Mouse (Mus musculus) midbrain, embryonic 14.5 days (tissue): ENCODE measurements around the gene Gcn1l1. TPM values are rescaled to one million over a fixed set of nuclear protein-coding genes. Genes with fewer than 3 reads are reported as not detected.
A peak's percentile ranks its signal among the peaks of the same experiment; 100 is the strongest.

Experiments used
- ATAC-seq: fragments of 200-750 bp; cut with Nextera tagmentation; 2 replicates; pipeline ENCODE4 v1.8.0; 2017; ENCODE audit warnings: moderate number of reproducible peaks, moderate library complexity; ENCODE audit not compliant: low FRiP score, low TSS enrichment
- DNase-seq: peaks from one replicate; pipeline ENCODE4 v3.0.0-alpha.2; 2015
- H3K27ac ChIP-seq: fragments of 300-500 bp; sonication (generic); replicated peaks from 2 replicates; pipeline ENCODE4 v1.5.1; 2014; ENCODE audit warnings: mild to moderate bottlenecking, low read depth, low read length, moderate library complexity
- H3K27me3 ChIP-seq: fragments of 300-500 bp; sonication (generic); 2 replicates; pipeline ENCODE4 v1.6.1; 2014; ENCODE audit warnings: low read length, control low read depth, mixed read lengths; ENCODE audit not compliant: control insufficient read depth, insufficient read depth
- H3K36me3 ChIP-seq: fragments of 300-500 bp; sonication (generic); 2 replicates; pipeline ENCODE4 v1.6.1; 2014; ENCODE audit warnings: low read length, control low read depth; ENCODE audit not compliant: control insufficient read depth, insufficient read depth
- H3K4me1 ChIP-seq: fragments of 300-500 bp; sonication (generic); 2 replicates; pipeline ENCODE4 v1.6.1; 2014; ENCODE audit warnings: mild to moderate bottlenecking, antibody characterized with exemption, low read length, control low read depth; ENCODE audit not compliant: control insufficient read depth, insufficient read depth
- H3K4me2 ChIP-seq: fragments of 300-500 bp; sonication (generic); 2 replicates; pipeline ENCODE4 v1.6.1; 2014; ENCODE audit warnings: mild to moderate bottlenecking, low read length, moderate library complexity
- H3K4me3 ChIP-seq: fragments of 300-500 bp; sonication (generic); replicated peaks from 2 replicates; pipeline ENCODE4 v1.5.1; 2014; ENCODE audit warnings: low read depth, low read length
- H3K9ac ChIP-seq: fragments of 300-500 bp; sonication (generic); replicated peaks from 2 replicates; pipeline ENCODE4 v1.6.1; 2014; ENCODE audit warnings: mild to moderate bottlenecking, low read length, moderate library complexity
- H3K9me3 ChIP-seq: fragments of 300-500 bp; sonication (generic); 2 replicates; pipeline ENCODE4 v1.6.1; 2016; ENCODE audit warnings: low read length, control low read depth, mixed read lengths; ENCODE audit not compliant: control insufficient read depth
- WGBS: fragments of 180-500 bp; shearing (Covaris S2); extraction: QIAGEN DNeasy Blood & Tissue Kit; methylation state at CpG from one replicate; pipeline ENCODE4 v1.1.7; 2014; 5-methylcytosine and 5-hydroxymethylcytosine counted together
- polyA plus RNA-seq: library from polyadenylated mRNA; unstranded; fragments of >200 nt; fragmentation: Nextera tagmentation; extraction: Ambion mirVana; gene quantifications from 2 replicates; pipeline ENCODE4 v1.2.1, GENCODE M21; 2014

Gene Gcn1l1
- polyA plus RNA-seq, 1 experiment from 2014 or later: 51.2 TPM

- WGBS: 47% methylated on average over 13 of the region's 13 CpGs
- no peaks in the 10 kb centered on the region for H3K9me3 ChIP-seq
- H3K27me3 ChIP-seq: no peaks in the 10 kb centered on the region
- H3K36me3 ChIP-seq: peaks cover 35% of the 10 kb centered on the region
- peak overlapping the region; percentile 73 for H3K4me2 ChIP-seq
- ATAC-seq (no peak), DNase-seq (no peak)
- H3K9ac ChIP-seq: peak overlapping the region; percentile 90
- no peak overlapping the region for H3K27ac ChIP-seq
- peaks cover 14% of the 10 kb centered on the region for H3K4me1 ChIP-seq
- H3K4me3 ChIP-seq: peak overlapping the region; percentile 70
Observed at GRCm38 (mm10) chr5:115560336-115560905, 4.6 kb upstream of the Gcn1l1 start.

DNA sequence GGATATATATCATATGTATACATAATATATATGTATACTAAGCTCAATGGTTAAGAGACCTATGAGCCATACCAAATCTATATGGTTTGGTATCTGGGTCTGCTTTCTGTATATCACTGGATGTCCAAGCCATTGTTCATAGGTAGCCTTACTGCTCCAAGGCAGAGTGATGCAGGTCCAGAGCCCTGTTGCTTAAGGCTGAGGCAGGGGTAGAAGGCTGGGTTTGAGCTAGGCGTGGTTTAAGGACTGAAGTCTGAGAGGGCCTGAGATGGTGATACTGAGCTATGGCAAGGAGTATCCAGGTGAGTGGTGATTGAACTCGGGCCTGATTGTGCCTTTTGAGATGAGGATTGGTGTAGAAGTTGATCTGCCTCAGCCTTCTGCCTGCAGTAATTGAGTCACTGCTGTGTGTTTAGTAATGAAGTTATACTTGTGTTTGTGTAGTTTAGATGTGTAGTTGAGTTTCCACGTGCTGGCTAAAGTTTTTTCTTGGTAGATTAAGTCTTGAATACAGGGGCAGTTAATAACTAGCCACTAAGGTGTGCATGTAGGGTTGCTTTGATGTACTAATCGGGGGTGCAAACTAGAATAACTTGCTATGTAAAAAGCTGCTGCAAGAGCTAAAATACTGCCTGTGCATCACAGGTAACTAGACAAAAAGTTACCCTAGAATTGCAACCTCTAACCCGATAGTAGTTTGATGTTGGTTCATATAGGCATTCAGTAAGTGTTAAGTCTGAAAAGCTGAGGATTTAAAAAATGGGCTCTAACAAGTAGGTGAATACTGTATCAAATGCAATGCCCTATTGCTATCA is 1.1 kb upstream of the Gcn1l1 start:
- H3K36me3 ChIP-seq: peaks cover 35% of the 10 kb centered on the region
- no peak for ATAC-seq
- H3K9ac ChIP-seq: peak overlapping the region; percentile 88
- H3K4me2 ChIP-seq: peak overlapping the region; percentile 84
- H3K4me3 ChIP-seq: peak overlapping the region; percentile 96; the same call in 1 of the 2 replicates
- no peaks in the 10 kb centered on the region for H3K9me3 ChIP-seq
- H3K4me1 ChIP-seq: peaks cover 19% of the 10 kb centered on the region
- WGBS: 39% methylated on average over 5 of the region's 5 CpGs
- no peak overlapping the region for H3K27ac ChIP-seq
- DNase-seq: no peak
- no peaks in the 10 kb centered on the region for H3K27me3 ChIP-seq

- Histone ChIP-seq H3K27me3 (no peaks in the 10 kb centered on the region), H3K36me3 (peaks cover 35% of the 10 kb centered on the region), H3K4me3 (peak overlapping the region; percentile 96), H3K9me3 (no peaks in the 10 kb centered on the region), H3K4me1 (peaks cover 14% of the 10 kb centered on the region), H3K4me2 (peak overlapping the region; percentile 84), H3K27ac (peak overlapping the region; percentile 77), H3K9ac (peak overlapping the region; percentile 88)
- under 1% methylated on average over 39 of the region's 46 CpGs for WGBS
- ATAC-seq: peak; percentile 22; the same call in 1 of the 2 replicates
- DNase-seq: peak; percentile 30
Observed at GRCm38 (mm10) chr5:115565403-115565802, 349 bp downstream of the Gcn1l1 start.

DNA sequence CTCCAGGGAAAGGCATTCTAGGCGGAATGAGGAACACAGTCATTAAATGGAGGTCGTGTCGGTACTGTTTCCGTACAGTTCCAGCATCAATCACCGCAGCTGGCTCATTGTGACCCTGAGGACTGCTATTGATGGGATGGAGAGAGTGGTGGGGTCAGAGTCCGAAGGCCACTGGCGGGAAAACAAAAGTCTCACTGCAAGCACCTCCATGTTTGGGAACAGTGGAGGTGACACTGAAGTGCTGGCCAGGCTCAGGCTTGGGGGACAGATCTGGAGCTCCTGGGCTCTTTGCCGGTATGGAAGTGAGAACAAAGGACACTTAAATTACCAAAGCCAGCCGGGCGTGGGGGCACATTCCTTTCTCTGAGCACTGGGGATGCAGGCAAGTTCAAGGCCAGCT is 3.6 kb downstream of the Gcn1l1 start:
- no peaks in the 10 kb centered on the region for H3K9me3 ChIP-seq
- WGBS: 71% methylated on average over 10 of the region's 10 CpGs
- H3K36me3 ChIP-seq: peaks cover 28% of the 10 kb centered on the region
- H3K4me1 ChIP-seq: peaks cover 10% of the 10 kb centered on the region
- H3K27ac ChIP-seq: no peak overlapping the region
- no peak overlapping the region for H3K4me2 ChIP-seq
- no peak overlapping the region for H3K4me3 ChIP-seq
- DNase-seq (no peak), ATAC-seq (no peak)
- H3K9ac ChIP-seq: no peak overlapping the region
- H3K27me3 ChIP-seq: no peaks in the 10 kb centered on the region

- H3K4me3 ChIP-seq: no peak overlapping the region
- DNase-seq: no peak
- H3K4me1 ChIP-seq: peaks cover 10% of the 10 kb centered on the region
- 87% methylated on average over 11 of the region's 11 CpGs for WGBS
- H3K36me3 ChIP-seq: peaks cover 29% of the 10 kb centered on the region
- no peak overlapping the region for H3K4me2 ChIP-seq
- ATAC-seq: no peak
- H3K9me3 ChIP-seq: no peaks in the 10 kb centered on the region
- H3K9ac ChIP-seq: no peak overlapping the region
- H3K27me3 ChIP-seq: no peaks in the 10 kb centered on the region
- no peak overlapping the region for H3K27ac ChIP-seq
Observed at GRCm38 (mm10) chr5:115569308-115569707, 4.3 kb downstream of the Gcn1l1 start.

GRCm38 (mm10) chr5:115569721-115570120 is 4.7 kb downstream of the Gcn1l1 start:
- 80% methylated on average over 4 of the region's 4 CpGs for WGBS
- Histone ChIP-seq H3K4me1 (peaks cover 6% of the 10 kb centered on the region), H3K27ac (no peak overlapping the region), H3K9ac (no peak overlapping the region), H3K36me3 (peaks cover 33% of the 10 kb centered on the region), H3K4me2 (no peak overlapping the region), H3K27me3 (no peaks in the 10 kb centered on the region), H3K9me3 (no peaks in the 10 kb centered on the region), H3K4me3 (no peak overlapping the region)
- no peak for DNase-seq
- no peak for ATAC-seq

DNA sequence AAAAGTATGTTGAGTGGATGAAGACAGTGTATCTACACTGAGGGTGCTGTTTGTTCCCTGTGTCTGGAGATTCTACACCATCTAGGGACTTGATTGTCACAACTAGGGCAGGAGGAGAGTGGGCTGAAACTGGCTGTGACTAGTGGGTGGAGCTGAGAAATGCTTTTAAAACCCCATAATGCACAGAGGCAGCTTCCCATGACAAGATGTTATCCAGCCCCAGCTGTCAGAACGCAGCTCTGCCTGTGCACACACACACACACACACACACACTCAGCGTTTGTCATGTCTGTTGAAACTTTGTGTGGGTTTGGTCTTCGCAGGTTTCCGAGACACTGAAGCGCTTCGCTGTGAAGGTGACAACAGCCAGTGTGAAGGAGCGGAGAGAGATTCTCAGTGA is 6.0 kb downstream of the Gcn1l1 start:
- Histone ChIP-seq H3K27me3 (no peaks in the 10 kb centered on the region), H3K4me1 (no peaks in the 10 kb centered on the region), H3K9me3 (no peaks in the 10 kb centered on the region), H3K27ac (no peak overlapping the region), H3K4me2 (no peak overlapping the region), H3K9ac (no peak overlapping the region), H3K4me3 (no peak overlapping the region), H3K36me3 (peaks cover 45% of the 10 kb centered on the region)
- DNase-seq (no peak), ATAC-seq (no peak)
- WGBS: 97% methylated on average over 7 of the region's 7 CpGs

GRCm38 (mm10) chr5:115572679-115573535 is 7.9 kb downstream of the Gcn1l1 start:
- Histone ChIP-seq H3K36me3 (peaks cover 63% of the 10 kb centered on the region), H3K4me1 (no peaks in the 10 kb centered on the region), H3K4me2 (no peak overlapping the region), H3K27ac (no peak overlapping the region), H3K27me3 (no peaks in the 10 kb centered on the region), H3K9me3 (no peaks in the 10 kb centered on the region), H3K9ac (no peak overlapping the region), H3K4me3 (no peak overlapping the region)
- no peak for ATAC-seq
- WGBS: 71% methylated on average over 17 of the region's 17 CpGs
- DNase-seq: no peak
